Mouse (Mus musculus): ENCODE results near the gene Lrrfip2. TPM values are rescaled to one million over a fixed set of nuclear protein-coding genes. Genes with fewer than 3 reads are reported as not detected.
A peak's percentile ranks its signal among the peaks of the same experiment; 100 is the strongest.

Lrrfip2 gene
- polyA plus RNA-seq, 1 experiment from 2014 or later = 51.3 TPM

DNA sequence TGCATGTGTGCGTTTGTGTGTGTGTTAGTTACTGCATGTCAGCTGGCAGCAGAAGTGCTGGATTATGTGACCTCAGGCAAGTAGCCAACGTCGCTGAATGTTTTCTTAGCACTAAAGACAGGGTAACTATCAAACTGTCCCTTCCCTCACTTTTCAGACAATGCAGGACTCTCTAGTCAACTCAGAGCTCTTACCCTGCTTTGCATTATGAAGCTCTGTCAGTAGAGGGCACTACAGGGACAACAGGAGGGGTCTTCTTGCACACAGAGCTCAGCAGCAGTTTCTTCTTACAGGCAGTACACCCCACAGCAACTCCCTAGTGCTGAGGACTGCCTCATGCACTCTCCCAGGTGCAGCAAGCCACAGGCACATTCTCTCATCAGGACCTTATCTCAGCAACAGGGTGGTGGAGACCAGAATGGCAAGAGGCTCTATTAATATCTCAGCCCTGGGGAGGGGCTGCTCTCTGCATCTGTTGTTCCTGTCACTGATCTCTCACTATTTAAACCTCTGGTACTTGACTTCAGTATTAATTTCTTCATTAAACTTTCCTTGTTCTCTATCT is 130.4 kb downstream of the Lrrfip2 start:
- 91% methylated on average over 3 of the region's 3 CpGs for WGBS

DNA sequence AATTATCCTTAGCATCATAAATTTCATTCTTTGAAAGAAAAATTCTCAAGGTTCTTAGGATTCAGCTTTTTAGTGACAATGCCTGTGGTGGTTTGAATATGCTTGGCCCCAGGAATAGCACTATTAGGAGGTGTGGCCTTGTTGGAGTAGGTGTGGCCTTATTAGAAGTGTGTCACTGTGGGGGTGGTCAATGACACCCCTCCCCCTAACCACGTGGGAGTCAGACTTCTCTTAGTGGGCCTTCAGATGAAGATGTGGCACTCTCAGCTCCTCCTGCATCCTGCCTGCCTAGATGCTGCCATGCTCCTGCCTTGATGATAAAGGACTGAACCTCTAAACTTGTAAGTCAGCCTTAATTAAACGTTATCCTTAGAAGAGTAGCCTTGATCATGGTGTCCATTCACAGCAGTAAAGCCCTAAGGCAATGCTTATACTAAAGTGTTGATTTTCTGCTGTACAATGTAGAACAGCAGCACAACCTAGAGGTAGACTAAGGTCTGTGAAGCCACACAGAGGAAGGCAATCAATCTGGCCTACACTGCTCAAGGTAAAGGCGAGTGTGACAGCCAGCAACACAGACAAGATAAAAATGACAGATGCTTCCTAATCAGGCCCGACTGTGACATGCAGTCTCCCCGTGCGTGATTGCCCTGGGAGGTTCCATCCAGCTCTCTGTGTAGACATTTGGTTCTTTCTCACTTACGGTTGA is 134.9 kb downstream of the Lrrfip2 start:
- ATAC-seq (replicated peaks) = no peak
- Histone ChIP-seq H3K4me3 (no peak overlapping the region), H3K27ac (no peak overlapping the region), H3K4me1 (no peaks in the 10 kb centered on the region), H3K9me3 (no peaks in the 10 kb centered on the region), H3K36me3 (replicated peaks) (peaks cover 20% of the 10 kb centered on the region), H3K27me3 (replicated peaks) (no peaks in the 10 kb centered on the region), H3K4me2 (no peak overlapping the region), H3K9ac (no peak overlapping the region)
- WGBS = 80% methylated on average over 7 of the region's 7 CpGs

More for the DNA sequence above, 130.4 kb downstream of the Lrrfip2 start:
- H3K9me3 ChIP-seq = no peaks in the 10 kb centered on the region
- H3K4me2 ChIP-seq = no peak overlapping the region
- H3K4me3 ChIP-seq = no peak overlapping the region
- H3K27ac ChIP-seq = no peak overlapping the region
- H3K9ac ChIP-seq = no peak overlapping the region
- no peak for ATAC-seq (replicated peaks)
- H3K27me3 ChIP-seq (replicated peaks) = no peaks in the 10 kb centered on the region
- H3K4me1 ChIP-seq = no peaks in the 10 kb centered on the region
- H3K36me3 ChIP-seq (replicated peaks) = peaks cover 4% of the 10 kb centered on the region; the same call in 1 of the 2 replicates

DNA sequence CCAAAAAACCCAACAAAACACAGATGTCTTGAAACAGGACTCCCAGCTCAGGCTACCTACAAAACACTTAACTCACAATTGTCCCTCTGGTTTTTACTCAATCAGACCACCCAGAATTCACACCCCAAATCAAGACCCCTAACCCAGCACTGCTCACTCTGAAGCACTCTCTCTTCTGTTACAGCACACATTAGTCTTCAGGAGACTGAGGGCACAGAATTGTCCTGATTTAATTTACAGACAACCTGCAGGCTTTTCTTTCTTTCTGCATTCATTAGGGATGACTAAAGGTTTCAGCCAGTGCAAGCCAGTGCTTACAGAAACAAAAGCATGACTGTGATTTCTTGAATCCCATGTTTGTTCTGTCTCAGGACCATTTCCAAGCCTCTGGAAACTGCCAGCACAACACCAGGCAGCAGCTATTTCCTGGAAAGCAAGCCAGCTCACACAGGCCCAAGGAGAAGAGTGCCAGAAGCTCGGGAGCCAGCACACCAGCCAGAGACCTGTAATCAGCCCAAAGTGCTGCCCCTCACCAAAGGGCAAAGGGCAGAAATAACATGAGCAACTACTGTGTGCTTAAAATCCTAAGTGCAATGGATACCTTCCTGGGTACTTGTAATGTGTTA is 143.1 kb downstream of the Lrrfip2 start:
- no peak overlapping the region for H3K9ac ChIP-seq
- H3K27me3 ChIP-seq (replicated peaks) = no peaks in the 10 kb centered on the region
- H3K4me3 ChIP-seq = no peak overlapping the region
- H3K4me2 ChIP-seq = no peak overlapping the region
- no peaks in the 10 kb centered on the region for H3K4me1 ChIP-seq
- peaks cover 35% of the 10 kb centered on the region for H3K36me3 ChIP-seq (replicated peaks)
- no peak for ATAC-seq (replicated peaks)
- H3K9me3 ChIP-seq = no peaks in the 10 kb centered on the region
- no peak overlapping the region for H3K27ac ChIP-seq
- 62% methylated on average over 1 of the region's 1 CpGs for WGBS

DNA sequence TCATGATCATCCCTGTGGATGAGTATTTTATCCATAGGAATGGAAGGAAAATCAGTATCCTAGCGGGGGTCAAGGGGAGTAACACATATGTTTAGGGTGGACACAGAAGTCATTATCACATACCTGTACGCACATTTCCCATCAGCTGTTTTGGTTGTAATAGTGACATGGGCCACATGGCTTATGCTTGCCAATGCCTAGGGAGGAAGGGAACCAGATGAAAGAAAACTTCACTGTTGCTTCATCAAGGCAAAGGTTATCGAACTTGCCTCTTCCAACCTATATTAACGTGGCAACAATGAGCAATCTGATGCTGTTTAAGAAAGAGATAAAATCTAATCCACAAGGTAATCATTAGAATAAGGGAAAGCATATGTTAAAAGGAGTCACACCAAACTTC is 144.0 kb downstream of the Lrrfip2 start:
- ATAC-seq (replicated peaks) = no peak
- Histone ChIP-seq H3K9me3 (no peaks in the 10 kb centered on the region), H3K27ac (no peak overlapping the region), H3K4me3 (no peak overlapping the region), H3K4me1 (no peaks in the 10 kb centered on the region), H3K36me3 (replicated peaks) (peaks cover 35% of the 10 kb centered on the region), H3K4me2 (no peak overlapping the region), H3K9ac (no peak overlapping the region), H3K27me3 (replicated peaks) (no peaks in the 10 kb centered on the region)
- WGBS = 95% methylated on average over 4 of the region's 4 CpGs

DNA sequence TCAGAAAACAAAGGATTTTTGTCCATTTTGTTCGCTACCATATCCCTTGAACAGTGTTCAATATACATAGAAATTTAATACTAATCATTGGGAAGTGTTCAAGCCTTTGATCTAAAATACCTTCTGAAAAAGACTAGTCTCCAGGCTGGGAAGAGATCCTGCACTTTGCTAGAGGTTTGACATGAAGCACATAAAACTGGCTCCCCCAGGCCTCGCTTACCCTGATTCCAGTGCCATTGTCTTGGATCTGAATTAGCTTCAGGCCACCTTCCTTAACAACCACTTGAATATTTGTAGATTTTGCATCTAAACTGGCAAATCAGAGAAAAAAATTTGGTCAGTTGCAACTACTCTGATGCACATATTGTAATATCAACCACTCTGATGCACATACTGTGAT is 150.6 kb downstream of the Lrrfip2 start:
- Histone ChIP-seq H3K27me3 (replicated peaks) (no peaks in the 10 kb centered on the region), H3K9me3 (no peaks in the 10 kb centered on the region), H3K9ac (no peak overlapping the region), H3K4me2 (no peak overlapping the region), H3K4me1 (peaks cover 13% of the 10 kb centered on the region), H3K4me3 (no peak overlapping the region), H3K27ac (no peak overlapping the region), H3K36me3 (replicated peaks) (peaks cover 9% of the 10 kb centered on the region; the same call in 1 of the 2 replicates)
- no peak for ATAC-seq (replicated peaks)
- 96% methylated on average over 2 of the region's 2 CpGs for WGBS

DNA sequence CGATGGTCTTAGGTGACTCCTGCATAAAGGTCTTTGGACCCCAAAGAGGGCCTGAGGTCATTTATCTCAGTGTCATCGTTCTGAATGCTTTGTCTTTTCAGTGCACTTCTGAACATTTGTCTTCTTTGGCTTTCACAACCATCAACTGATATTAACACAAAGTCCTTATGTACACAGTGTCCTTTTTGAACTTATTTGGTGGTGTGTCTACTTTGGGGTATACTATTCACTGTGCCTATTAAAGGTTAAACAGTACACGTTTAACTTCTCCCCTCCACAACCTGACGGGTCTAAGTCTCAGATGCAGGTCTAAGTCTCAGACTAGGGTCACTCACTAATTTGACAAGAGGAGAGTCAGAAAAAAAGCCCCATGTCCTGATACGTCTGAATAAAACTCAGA is 153.2 kb downstream of the Lrrfip2 start:
- Histone ChIP-seq H3K36me3 (replicated peaks) (no peaks in the 10 kb centered on the region; the same call in 1 of the 2 replicates), H3K4me3 (peak overlapping the region; percentile 96), H3K4me1 (peaks cover 39% of the 10 kb centered on the region), H3K9ac (peak overlapping the region; percentile 74), H3K4me2 (peak overlapping the region; percentile 59), H3K27ac (peak overlapping the region; percentile 98), H3K9me3 (no peaks in the 10 kb centered on the region), H3K27me3 (replicated peaks) (no peaks in the 10 kb centered on the region)
- WGBS = 14% methylated on average over 5 of the region's 5 CpGs
- ATAC-seq (replicated peaks) = no peak

DNA sequence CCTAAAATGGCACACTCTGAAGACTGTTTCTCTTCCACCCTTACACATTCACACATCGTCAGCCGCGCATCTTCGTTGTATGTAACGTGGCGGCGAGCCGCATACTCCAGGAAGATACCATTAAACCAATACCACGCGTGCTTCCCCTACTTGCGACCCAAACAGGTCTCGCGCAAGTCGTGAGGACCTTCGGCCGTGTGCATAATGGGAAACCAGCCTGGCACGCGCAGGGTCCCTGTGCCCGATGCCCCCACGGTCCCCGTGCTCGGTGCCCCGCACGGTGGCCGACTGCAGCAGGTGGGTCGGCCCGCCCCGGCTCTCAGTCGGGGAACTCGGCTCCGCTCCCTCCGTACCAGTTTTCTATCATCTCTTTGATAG is 153.7 kb downstream of the Lrrfip2 start:
- peaks cover under 1% of the 10 kb centered on the region; the same call in 1 of the 2 replicates for H3K36me3 ChIP-seq (replicated peaks)
- peaks cover 43% of the 10 kb centered on the region for H3K4me1 ChIP-seq
- ATAC-seq (replicated peaks) = peak; percentile 89
- peak overlapping the region; percentile 98 for H3K27ac ChIP-seq
- no peaks in the 10 kb centered on the region for H3K9me3 ChIP-seq
- H3K27me3 ChIP-seq (replicated peaks) = no peaks in the 10 kb centered on the region
- WGBS = under 1% methylated on average over 32 of the region's 32 CpGs
- peak overlapping the region; percentile 96 for H3K4me3 ChIP-seq
- peak overlapping the region; percentile 74 for H3K9ac ChIP-seq
- H3K4me2 ChIP-seq = peak overlapping the region; percentile 59

DNA sequence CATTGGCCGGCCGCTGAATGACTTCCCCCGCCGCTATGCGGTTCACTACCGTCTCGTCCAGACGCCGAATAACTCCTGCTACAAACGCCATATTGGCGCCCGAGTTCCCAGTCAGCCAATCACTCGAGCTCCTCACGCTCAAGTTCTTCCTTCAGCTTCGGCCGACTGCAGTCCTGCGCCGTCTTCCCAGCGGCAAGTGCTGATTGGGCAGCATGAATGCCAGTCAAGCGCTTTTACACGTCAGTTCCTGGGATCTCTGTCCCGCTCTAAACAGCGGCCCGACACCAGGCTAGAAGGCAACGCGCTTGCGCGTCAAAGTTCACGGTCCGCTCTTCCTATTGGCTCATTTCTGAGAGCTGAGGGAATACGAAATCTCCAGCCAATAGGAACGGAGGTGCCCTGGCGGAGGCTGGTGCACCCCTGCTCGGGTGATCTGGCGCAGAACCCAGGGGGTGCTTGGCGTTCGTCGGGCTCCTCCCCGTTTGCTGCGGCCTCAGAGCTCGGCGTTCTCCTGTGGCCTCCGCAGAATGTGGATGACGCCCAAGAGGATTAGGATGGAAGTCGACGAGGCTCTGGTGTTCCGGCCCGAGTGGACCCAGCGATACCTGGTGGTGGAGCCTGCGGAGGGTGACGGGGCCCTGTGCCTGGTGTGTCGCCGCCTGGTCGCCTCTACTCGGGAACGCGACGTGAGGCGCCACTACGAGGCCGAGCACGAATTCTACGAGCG is 154.2 kb downstream of the Lrrfip2 start, which contains the start of the genes Mlh1 and Epm2aip1:
Gene Mlh1 (minus strand): TSS at position 358 of the 727 bp plus-strand sequence.
Gene Epm2aip1 (plus strand): TSS at position 496 of the 727 bp plus-strand sequence.
- H3K27ac ChIP-seq = peak within 1 kb of the TSS; percentile 98
- ATAC-seq (replicated peaks) = peak; percentile 100
- peak within 1 kb of the TSS; percentile 96 for H3K4me3 ChIP-seq
- H3K36me3 ChIP-seq (replicated peaks) = peaks cover 2% of the 10 kb centered on the region; the same call in 1 of the 2 replicates
- WGBS = 1% methylated on average over 64 of the region's 64 CpGs
- H3K4me2 ChIP-seq = peak within 1 kb of the TSS; percentile 76
- H3K9ac ChIP-seq = peak within 1 kb of the TSS; percentile 91
- peaks cover 49% of the 10 kb centered on the region for H3K4me1 ChIP-seq
- H3K27me3 ChIP-seq (replicated peaks) = no peaks in the 10 kb centered on the region
- no peaks in the 10 kb centered on the region for H3K9me3 ChIP-seq

DNA sequence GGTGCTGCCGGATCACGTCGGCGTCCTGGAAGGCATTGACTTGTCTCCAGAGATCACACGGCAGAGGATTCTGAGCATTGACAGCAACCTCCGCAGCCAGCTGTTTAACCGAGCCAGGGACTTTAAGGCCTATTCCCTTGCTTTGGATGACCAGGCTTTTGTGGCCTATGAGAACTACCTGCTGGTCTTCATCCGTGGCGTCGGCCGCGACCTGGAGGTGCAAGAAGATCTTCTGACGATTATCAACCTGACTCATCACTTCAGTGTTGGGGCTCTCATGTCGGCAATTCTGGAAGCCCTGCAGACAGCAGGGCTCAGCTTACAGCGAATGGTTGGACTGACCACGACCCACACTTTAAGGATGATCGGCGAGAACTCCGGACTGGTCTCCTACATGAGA is 155.0 kb downstream of the Lrrfip2 start:
- peak overlapping the region; percentile 96 for H3K4me3 ChIP-seq
- H3K9ac ChIP-seq = peak overlapping the region; percentile 91
- WGBS = 7% methylated on average over 19 of the region's 19 CpGs
- peaks cover 2% of the 10 kb centered on the region; the same call in 1 of the 2 replicates for H3K36me3 ChIP-seq (replicated peaks)
- H3K4me1 ChIP-seq = peaks cover 55% of the 10 kb centered on the region
- no peak for ATAC-seq (replicated peaks)
- H3K9me3 ChIP-seq = no peaks in the 10 kb centered on the region
- peak overlapping the region; percentile 97 for H3K27ac ChIP-seq
- peak overlapping the region; percentile 76 for H3K4me2 ChIP-seq
- no peaks in the 10 kb centered on the region for H3K27me3 ChIP-seq (replicated peaks)

DNA sequence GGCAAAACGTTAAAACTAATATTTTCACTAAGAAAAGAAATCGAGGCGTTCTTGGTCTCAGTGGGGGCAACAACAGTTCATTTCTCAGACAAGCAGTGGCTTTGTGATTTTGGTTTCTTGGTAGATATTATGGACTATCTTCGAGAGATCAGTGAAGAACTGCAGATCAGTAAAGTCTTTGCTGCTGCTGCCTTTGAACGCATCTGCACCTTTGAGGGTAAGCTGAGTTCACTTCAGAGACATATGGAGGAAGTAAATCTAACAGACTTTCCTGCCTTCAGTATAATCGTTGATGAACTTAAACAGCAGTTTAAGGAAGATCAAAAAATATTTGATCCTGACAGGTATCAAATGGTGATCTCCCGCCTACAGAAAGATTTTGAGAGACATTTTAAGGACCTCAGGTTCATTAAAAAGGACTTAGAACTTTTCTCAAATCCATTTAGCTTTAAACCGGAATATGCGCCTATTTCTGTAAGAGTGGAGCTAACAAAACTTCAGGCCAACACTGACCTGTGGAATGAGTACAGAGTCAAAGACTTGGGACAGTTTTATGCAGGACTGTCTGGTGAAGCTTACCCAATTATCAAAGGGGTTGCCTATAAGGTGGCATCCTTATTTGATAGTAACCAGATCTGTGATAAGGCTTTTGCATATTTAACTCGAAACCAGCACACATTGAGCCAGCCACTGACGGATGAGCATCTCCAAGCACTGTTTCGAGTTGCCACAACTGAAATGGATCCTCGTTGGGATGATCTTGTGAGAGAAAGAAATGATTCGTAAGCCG is 155.8 kb downstream of the Lrrfip2 start:
- H3K36me3 ChIP-seq (replicated peaks) = peaks cover 6% of the 10 kb centered on the region
- H3K9ac ChIP-seq = peak overlapping the region; percentile 91
- H3K27me3 ChIP-seq (replicated peaks) = no peaks in the 10 kb centered on the region
- no peak for ATAC-seq (replicated peaks)
- 80% methylated on average over 15 of the region's 15 CpGs for WGBS
- peak overlapping the region; percentile 96 for H3K4me3 ChIP-seq
- peaks cover 55% of the 10 kb centered on the region for H3K4me1 ChIP-seq
- peak overlapping the region; percentile 76 for H3K4me2 ChIP-seq
- H3K9me3 ChIP-seq = no peaks in the 10 kb centered on the region
- no peak overlapping the region for H3K27ac ChIP-seq

DNA sequence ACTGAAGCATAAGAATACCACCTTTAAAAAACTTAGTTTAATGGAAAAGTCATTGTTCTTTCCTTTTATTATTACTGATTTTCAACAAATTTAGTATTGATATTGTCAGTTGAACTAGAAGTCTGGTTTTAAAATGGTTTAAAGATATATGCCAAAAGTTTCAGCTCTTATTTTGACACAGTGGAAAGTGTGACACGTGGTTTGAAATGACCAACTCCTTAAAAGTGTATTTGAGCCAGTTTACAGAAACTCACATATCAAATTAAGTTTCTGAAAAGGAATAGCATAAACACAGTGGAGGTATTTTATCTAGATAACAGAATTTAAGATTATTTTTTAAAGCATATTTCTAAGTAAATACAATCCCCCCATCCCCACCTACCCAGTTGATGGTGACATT is 156.6 kb downstream of the Lrrfip2 start:
- Histone ChIP-seq H3K9ac (no peak overlapping the region), H3K36me3 (replicated peaks) (peaks cover 12% of the 10 kb centered on the region), H3K4me2 (peak overlapping the region; percentile 76; the same call in 1 of the 2 replicates), H3K4me3 (peak overlapping the region; percentile 96; the same call in 1 of the 2 replicates), H3K27me3 (replicated peaks) (no peaks in the 10 kb centered on the region), H3K4me1 (peaks cover 55% of the 10 kb centered on the region), H3K9me3 (no peaks in the 10 kb centered on the region), H3K27ac (no peak overlapping the region)
- no peak for ATAC-seq (replicated peaks)
- 86% methylated on average over 1 of the region's 1 CpGs for WGBS

Data from midbrain, embryonic 15.5 days (tissue).